Mouse (Mus musculus) spleen, adult 2 months (tissue): ENCODE data around the gene Csnk2a1.

Experiments
- CTCF ChIP-seq: fragments of 200-500 bp; IDR thresholded peaks from 2 replicates; pipeline ENCODE4 v1.5.1; 2011; ENCODE audit warnings: mild to moderate bottlenecking, inconsistent platforms; ENCODE audit not compliant: insufficient read depth, insufficient read length, insufficient replicate concordance; ENCODE audit errors: extremely low read depth
- POLR2A ChIP-seq: fragments of 200-500 bp; IDR thresholded peaks from 2 replicates; pipeline ENCODE4 v1.6.1; 2011; ENCODE audit warnings: low read depth, low read length, inconsistent platforms

- no peak for TF ChIP-seq CTCF
- TF ChIP-seq POLR2A: no peak
These were observed 33.9 kb upstream of the Csnk2a1 start for GRCm38 (mm10) chr2:152192591-152193345.
